Mouse (Mus musculus): Measurements from ENCODE around the gene Ankdd1b.

GRCm38 (mm10) chr13:96436921-96437320 lies 34.1 kb downstream of the Ankdd1b start:
- TF ChIP-seq MAFK (IDR thresholded peaks at IDR 0.05; ENCODE audit: insufficient read depth, low read depth, low read length) (no peak), ZNF384 (IDR thresholded peaks at IDR 0.05; ENCODE audit: low read depth, low read length) (no peak), CHD2 (IDR thresholded peaks at IDR 0.05; ENCODE audit: low read depth, low read length) (no peak), ZC3H11A (IDR thresholded peaks at IDR 0.05; ENCODE audit: borderline replicate concordance, low read depth, low read length) (no peak), HCFC1 (IDR thresholded peaks at IDR 0.05; ENCODE audit: borderline replicate concordance, insufficient read depth, low read length) (no peak)
